Mouse (Mus musculus) CH12F3 (cell line): ENCODE data around the gene Mllt1.

Experiments
- in situ Hi-C: fragments of 300-500 bp; cut with MboI; formaldehyde crosslinking; loops from 2 replicates; pipeline ENCODE4 v1.14.3; 2020; ENCODE audit warnings: low sequenced_read_pairs

Gene Mllt1

GRCm38 (mm10) chr17:56884331-56884730 lies 50.9 kb downstream of the Mllt1 start:
- in situ Hi-C loops = loop anchor here (5.0 kb wide), 1 partner anchor 57 kb away; no protein-coding TSS in a partner anchor

GRCm38 (mm10) chr17:56883612-56884011 lies 51.6 kb downstream of the Mllt1 start:
- in situ Hi-C loops = loop anchor here (5.0 kb wide), 1 partner anchor 56 kb away; no protein-coding TSS in a partner anchor

DNA sequence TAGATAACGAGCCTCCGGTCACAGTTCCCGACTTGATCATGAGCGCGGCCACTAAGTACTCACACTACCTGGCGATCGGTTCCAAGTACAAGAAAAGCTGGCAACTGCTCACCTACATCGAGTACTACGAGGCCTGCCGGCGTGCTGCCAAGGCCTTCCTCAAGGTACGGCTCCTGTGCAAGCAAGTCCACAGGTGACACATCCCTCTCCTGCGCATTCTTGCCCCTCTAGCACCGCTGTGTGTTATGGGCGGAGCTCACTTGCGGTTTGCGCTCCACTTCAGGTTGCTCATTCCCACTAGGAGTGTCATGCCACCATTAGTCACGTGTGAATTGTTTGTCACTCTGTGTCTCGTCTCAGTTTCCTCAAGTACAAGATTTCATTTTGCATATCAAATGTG lies 57.8 kb downstream of the Mllt1 start:
- in situ Hi-C loops = no loop called here

DNA sequence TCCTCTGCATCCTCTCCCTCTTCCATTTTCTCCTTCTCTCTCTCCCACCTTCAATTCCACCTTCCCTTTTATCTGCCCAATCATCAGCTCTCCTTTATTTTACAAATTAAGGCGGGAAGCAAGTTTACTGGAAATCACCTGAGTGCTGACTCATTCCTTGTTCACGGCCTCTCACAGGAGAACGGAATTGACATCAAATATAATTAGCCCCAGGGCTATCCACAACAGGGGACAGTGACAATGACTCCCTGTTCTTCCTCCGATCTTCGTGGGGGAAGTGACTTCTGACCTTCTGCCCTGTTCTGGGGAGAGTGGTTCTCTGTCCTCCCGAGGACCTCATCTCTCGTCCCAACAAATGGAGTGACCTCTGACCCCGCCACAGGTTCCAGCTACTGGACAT lies 58.2 kb downstream of the Mllt1 start:
- in situ Hi-C loops = no loop called here

GRCm38 (mm10) chr17:56876465-56876864 lies 58.8 kb downstream of the Mllt1 start:
- in situ Hi-C loops = no loop called here

GRCm38 (mm10) chr17:56874936-56875651 lies 60.1 kb downstream of the Mllt1 start, which contains the start of gene 1700061G19Rik:
Gene 1700061G19Rik, plus strand, starts transcription at chr17:56875477.
- in situ Hi-C loops = no loop called here

DNA sequence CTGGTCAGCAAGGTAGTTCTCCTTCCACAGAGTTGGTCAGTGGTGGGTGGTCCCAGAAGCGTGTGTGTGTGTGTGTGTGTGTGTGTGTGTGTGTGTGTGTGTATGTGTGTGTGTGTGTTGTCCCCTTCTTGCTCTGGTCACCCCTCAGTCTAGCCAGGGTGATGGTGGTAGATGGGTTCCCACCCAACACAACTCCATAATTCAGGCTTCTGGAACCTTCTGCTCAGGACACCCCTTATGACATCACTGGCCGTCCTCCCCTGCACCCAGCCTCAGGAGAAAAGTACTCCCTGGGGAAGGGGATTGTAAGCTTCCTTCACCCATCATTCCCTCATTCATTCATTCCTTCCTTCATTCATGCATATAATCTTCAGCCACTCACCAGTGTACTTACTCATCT lies 61.0 kb downstream of the Mllt1 start, which contains the start of gene Acsbg2:
Gene Acsbg2 (minus strand): TSS at position 211 of the 400 bp plus-strand sequence.
- in situ Hi-C loops = no loop called here

GRCm38 (mm10) chr17:56872512-56872911 lies 62.7 kb downstream of the Mllt1 start:
- in situ Hi-C loops = no loop called here

GRCm38 (mm10) chr17:56871767-56872166 lies 63.4 kb downstream of the Mllt1 start:
- in situ Hi-C loops = no loop called here

GRCm38 (mm10) chr17:56870287-56870953 lies 64.8 kb downstream of the Mllt1 start:
- in situ Hi-C loops = no loop called here

DNA sequence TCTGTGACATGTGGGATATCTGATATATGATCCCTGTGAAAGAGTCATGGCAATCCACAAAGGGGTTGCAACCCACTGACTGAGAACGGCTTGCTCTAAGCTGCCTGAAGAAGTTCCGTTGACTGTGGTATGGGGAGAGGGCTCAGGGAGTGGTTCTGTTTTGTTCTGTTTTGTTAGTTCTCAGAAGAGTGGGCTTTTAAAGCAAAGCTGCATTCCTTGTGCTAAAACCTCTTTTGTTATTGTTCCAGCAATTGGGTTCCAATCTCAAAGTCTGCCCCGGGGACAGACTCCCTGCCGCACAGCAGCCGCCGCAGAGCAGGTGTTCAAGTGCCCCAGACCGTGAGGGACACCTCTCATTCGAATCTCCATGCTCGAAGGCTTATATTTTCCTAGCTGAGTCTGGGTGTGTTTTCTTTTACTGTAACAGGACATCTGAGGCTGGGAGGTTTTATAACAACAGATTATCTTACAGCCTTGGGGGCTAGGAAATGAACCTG lies 65.7 kb downstream of the Mllt1 start:
- in situ Hi-C loops = no loop called here

- in situ Hi-C loops = no loop called here
Measured at GRCm38 (mm10) chr17:56866071-56866470, 69.1 kb downstream of the Mllt1 start.

DNA sequence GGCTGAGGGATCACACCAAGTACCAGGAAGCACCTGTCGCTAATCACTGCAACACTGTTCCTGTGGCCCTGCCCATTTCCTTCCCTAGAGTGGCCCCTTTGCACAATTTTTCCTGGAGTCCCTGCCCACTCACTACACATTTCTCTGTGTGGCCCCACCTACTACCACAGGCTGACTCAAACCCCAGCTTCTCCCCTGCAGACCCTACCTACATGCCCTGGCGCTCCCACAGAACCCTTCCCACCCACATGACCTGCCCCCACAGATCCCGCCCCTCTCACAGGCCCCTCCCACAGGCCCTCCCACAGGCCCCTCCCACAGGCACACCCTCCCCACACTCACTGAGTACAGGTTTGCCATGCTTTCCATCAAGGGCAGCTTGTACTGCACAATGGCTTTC lies 74.0 kb downstream of the Mllt1 start:
- in situ Hi-C loops = no loop called here

DNA sequence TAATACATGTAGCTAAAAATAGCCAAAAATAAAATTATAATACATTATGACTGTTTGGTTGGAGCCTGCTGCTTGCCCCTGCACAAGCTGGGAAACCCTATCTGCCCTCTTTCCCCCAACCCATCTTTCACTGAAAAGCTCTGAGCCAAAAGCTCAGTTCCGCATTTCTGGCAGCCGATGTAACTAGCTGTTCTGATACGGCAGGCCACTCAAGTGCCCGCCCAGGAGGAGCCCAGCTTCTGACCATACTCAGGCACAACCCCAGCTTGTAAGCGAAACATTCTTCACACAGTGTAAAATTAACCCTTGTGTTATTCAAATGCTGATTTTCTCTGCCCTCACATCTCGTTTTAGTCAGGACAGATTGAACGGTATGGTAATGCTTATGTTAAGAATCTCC lies 76.3 kb downstream of the Mllt1 start:
- in situ Hi-C loops = no loop called here

DNA sequence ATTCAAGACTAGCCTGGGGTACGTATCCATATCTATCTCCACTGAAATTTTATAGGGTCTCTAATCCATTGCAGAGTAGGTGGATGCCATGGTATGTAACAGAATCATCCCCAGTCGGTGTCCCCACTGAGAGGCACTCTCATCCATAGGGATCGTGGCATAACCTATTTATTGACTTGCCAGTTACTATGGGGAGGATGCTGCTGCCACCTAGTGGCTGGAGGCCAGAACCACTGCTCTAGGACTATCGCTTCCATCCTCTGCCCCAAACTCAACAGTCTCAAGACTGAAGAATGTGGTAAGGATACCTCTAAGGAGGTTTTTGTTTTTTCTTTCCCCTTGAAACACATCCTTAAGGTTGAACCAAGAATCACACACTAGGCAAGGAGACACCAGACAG lies 77.0 kb downstream of the Mllt1 start:
- in situ Hi-C loops = no loop called here

- in situ Hi-C loops = no loop called here
Measured at GRCm38 (mm10) chr17:56855421-56855820, 79.8 kb downstream of the Mllt1 start.

GRCm38 (mm10) chr17:56851167-56851566 lies 84.0 kb downstream of the Mllt1 start:
- in situ Hi-C loops = no loop called here

GRCm38 (mm10) chr17:56849710-56850109 lies 85.5 kb downstream of the Mllt1 start:
- in situ Hi-C loops = no loop called here

GRCm38 (mm10) chr17:56848785-56849184 lies 86.4 kb downstream of the Mllt1 start:
- in situ Hi-C loops = no loop called here

DNA sequence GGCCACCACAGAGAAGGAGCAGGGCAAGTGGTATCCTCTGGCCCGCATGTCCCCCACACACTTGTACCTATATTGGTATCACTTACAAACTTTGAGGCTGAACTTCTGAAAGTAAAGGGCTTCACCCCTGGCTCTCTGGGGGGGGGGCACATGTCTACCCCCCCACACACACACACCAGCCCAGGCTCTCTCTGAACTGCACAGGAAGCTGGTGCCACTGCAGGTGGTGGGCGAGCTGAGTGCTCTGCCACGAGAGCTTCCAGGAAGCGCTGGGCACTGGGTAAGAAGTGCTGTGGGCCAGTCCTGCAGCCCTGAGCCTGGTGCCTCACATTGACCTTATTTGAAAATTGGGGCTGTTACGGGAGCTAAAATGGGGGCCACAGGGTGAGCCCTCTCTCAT lies 91.5 kb downstream of the Mllt1 start:
- in situ Hi-C loops = no loop called here
